Mouse (Mus musculus) small intestine, adult 2 months (tissue): ENCODE measurements around the gene Ryr2. TPM values are rescaled to one million over a fixed set of nuclear protein-coding genes. Genes with fewer than 3 reads are reported as not detected.

Experiments used
- H3K27ac ChIP-seq: fragments of 200-500 bp; 2 replicates; pipeline ENCODE4 v1.5.1; 2012; ENCODE audit warnings: low read depth, low read length, control low read depth, inconsistent platforms; ENCODE audit not compliant: insufficient read depth
- H3K27me3 ChIP-seq: fragments of 200-500 bp; 2 replicates; pipeline ENCODE4 v1.6.1; 2012; ENCODE audit warnings: mild to moderate bottlenecking, moderate library complexity, low read length, inconsistent platforms; ENCODE audit not compliant: control insufficient read depth, insufficient read depth
- H3K36me3 ChIP-seq: fragments of 200-500 bp; 2 replicates; pipeline ENCODE4 v1.6.1; 2012; ENCODE audit warnings: mild to moderate bottlenecking, low read length, control low read depth, inconsistent platforms; ENCODE audit not compliant: control insufficient read depth, insufficient read depth
- H3K4me1 ChIP-seq: fragments of 200-500 bp; 2 replicates; pipeline ENCODE4 v1.6.1; 2012; ENCODE audit warnings: low read length, inconsistent platforms, mixed read lengths; ENCODE audit not compliant: control insufficient read depth, insufficient read depth, insufficient read length
- H3K4me3 ChIP-seq: fragments of 200-500 bp; 2 replicates; pipeline ENCODE4 v1.5.1; 2012; ENCODE audit warnings: low read depth, mild to moderate bottlenecking, control low read depth, inconsistent platforms, low read length, moderate library complexity
- CTCF ChIP-seq: fragments of 200-500 bp; IDR thresholded peaks from 2 replicates; pipeline ENCODE4 v1.5.1; 2012; ENCODE audit warnings: low read depth, mild to moderate bottlenecking, control low read depth, inconsistent platforms, low read length, moderate library complexity, mixed read lengths; ENCODE audit not compliant: insufficient replicate concordance, insufficient read length; ENCODE audit errors: extremely low read depth
- POLR2A ChIP-seq: fragments of 200-500 bp; IDR thresholded peaks from 2 replicates; pipeline ENCODE4 v1.6.1; 2012; ENCODE audit warnings: low read depth, mild to moderate bottlenecking, control low read depth, inconsistent platforms, low read length, moderate library complexity
- WGBS: fragments of 180-500 bp; shearing (Covaris S2); methylation state at CpG from one replicate; pipeline ENCODE4 v1.1.7; 2018; 5-methylcytosine and 5-hydroxymethylcytosine counted together
- polyA plus RNA-seq: library from polyadenylated mRNA; depleted of rRNA; stranded (reverse); fragments of >200 nt; gene quantifications from 2 replicates; pipeline ENCODE4 v1.2.3, GENCODE M21; 2012

The Ryr2 gene
- polyA plus RNA-seq, 1 experiment: 0.37 TPM

DNA sequence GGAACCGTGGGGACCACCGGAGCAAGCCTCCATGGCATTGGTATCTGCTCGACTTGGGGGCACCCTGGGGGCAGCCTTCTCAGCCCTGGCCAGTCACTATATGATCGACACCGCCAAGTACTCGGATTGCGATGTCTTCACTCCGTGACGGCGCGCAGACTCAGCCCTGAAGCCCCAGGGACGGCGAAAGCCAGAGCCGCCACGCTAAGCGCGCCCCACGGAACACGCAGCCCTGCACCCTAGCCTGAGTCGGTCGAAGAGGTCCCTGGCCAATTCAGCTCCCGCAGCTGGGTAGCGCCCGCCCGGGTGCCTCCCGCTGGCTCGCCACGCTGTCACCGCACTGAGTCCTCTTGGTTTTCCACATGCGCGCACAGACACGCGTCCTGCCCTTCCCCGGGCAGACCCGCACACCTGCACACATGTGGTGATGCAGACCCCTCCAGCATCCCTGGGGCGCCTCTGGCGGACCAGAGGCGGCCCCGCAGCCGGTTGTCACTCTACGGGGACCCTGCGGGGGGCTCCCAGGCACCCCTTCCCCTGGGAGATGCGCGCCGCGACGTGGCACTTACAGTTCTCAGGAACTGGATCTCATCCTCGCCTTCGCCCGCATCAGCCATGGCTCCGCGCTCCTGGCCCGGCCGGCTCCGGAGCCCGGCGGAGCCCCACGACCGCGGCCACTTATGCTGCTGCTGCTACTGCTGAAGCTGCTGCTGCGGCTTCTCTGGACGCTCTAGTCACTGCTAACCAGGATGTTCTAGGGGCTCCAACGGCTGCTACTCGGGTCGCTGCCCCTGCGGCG, 716 bp downstream of the Ryr2 start:
- Histone ChIP-seq H3K27ac (no peak overlapping the region), H3K36me3 (no peaks in the 10 kb centered on the region), H3K4me1 (no peaks in the 10 kb centered on the region), H3K27me3 (no peaks in the 10 kb centered on the region; the same call in none of the 2 replicates), H3K4me3 (peak overlapping the region; percentile 51)
- TF ChIP-seq POLR2A: no peak
- TF ChIP-seq CTCF: no peak
- 3% methylated on average over 67 of the region's 67 CpGs for WGBS

DNA sequence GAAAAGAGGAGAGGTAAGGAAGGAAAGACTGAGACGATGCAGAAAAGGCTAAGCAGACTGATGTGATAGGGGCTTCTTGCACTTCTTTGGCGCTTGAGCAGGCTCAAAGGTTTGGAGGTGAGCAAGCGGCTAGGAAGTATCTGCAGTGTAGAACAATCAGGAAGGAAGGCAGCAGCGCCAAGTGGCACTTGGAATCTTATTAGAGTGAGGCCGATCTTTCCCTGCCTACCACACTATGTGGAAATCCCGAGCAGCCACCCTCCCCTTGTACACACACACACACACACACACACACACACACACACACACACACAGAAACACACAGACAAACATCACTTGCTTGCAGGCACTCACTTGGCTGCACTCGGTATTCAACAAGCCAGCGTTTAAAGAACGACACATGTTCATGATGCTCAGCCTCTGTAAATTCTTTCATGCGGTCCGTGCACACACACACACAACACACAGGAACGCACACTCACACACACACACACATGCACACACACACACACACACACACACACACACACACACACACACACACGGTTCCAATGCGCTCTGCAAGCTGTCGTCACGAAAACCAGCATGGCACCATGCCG, 1.4 kb downstream of the Ryr2 start:
- H3K4me3 ChIP-seq: peak overlapping the region; percentile 51
- no peak overlapping the region for H3K27ac ChIP-seq
- H3K4me1 ChIP-seq: no peaks in the 10 kb centered on the region
- H3K36me3 ChIP-seq: no peaks in the 10 kb centered on the region
- no peak for TF ChIP-seq CTCF
- no peak for TF ChIP-seq POLR2A
- WGBS: 8% methylated on average over 17 of the region's 17 CpGs
- no peaks in the 10 kb centered on the region; the same call in none of the 2 replicates for H3K27me3 ChIP-seq

DNA sequence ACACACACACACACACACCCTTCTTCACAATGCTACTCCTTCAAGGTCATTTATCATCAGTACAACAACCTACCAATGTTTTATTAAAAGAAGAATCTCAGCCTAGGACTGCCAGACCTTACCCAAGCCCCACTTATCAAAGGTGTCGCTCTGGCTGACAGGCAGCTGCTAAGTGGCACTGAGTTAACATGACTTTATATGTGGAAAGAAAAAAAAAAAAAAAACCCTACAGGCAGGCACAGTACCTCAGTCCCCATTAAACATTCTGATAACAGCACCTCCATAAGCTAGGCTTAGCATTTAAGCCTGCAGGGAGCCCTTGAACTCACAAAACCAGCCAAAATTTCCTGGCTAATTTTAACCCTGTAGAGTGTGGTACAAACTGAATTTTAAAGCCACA, 2.4 kb downstream of the Ryr2 start:
- TF ChIP-seq CTCF (no peak), POLR2A (no peak)
- no peaks in the 10 kb centered on the region for H3K4me1 ChIP-seq
- no peak overlapping the region for H3K4me3 ChIP-seq
- WGBS: 47% methylated on average over 1 of the region's 1 CpGs
- no peaks in the 10 kb centered on the region; the same call in none of the 2 replicates for H3K27me3 ChIP-seq
- H3K27ac ChIP-seq: no peak overlapping the region
- no peaks in the 10 kb centered on the region for H3K36me3 ChIP-seq

DNA sequence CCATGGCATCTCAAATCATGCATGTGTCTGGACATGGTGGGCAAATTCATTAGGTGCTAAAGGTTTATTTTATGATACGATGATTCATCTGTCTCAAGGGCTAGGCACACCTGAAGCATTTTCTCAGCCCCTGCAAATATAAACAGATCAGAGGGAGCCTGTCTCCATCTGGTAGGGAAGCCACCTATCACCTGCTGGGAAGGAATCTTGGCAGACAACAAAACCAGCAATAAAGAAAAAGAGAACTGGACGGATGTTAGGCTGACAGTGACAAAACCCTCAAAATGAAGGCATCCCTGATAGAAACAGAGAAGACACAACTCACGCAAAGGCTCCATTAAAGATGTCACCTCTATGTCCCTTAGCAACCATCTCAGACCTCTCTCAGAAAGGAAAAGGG, 3.7 kb downstream of the Ryr2 start:
- Histone ChIP-seq H3K27ac (no peak overlapping the region), H3K27me3 (no peaks in the 10 kb centered on the region; the same call in none of the 2 replicates), H3K4me1 (no peaks in the 10 kb centered on the region), H3K36me3 (no peaks in the 10 kb centered on the region), H3K4me3 (no peak overlapping the region)
- WGBS: 54% methylated on average over 3 of the region's 3 CpGs
- TF ChIP-seq CTCF: no peak
- TF ChIP-seq POLR2A: no peak

DNA sequence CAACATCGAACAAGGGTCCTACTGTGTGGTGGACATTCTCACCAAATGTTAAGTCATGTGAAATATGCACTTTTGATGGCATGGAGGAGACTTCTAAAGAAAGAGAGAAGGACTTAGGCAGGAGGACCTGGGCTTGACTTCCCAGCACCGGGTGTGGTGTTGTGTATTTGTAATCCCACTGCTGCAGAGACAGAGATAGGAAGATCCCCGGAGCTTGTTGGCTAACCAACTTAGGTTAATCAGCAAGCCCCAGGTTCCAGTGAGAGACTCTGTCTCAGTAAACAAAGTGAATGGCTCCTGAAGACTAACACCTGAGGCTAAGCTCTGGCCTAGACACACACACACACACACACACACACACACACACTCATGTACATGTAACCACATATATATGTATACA, 7.3 kb downstream of the Ryr2 start:
- Histone ChIP-seq H3K27me3 (no peaks in the 10 kb centered on the region), H3K4me3 (no peak overlapping the region), H3K27ac (no peak overlapping the region), H3K36me3 (no peaks in the 10 kb centered on the region), H3K4me1 (no peaks in the 10 kb centered on the region)
- 47% methylated on average over 3 of the region's 3 CpGs for WGBS
- no peak for TF ChIP-seq POLR2A
- no peak for TF ChIP-seq CTCF

DNA sequence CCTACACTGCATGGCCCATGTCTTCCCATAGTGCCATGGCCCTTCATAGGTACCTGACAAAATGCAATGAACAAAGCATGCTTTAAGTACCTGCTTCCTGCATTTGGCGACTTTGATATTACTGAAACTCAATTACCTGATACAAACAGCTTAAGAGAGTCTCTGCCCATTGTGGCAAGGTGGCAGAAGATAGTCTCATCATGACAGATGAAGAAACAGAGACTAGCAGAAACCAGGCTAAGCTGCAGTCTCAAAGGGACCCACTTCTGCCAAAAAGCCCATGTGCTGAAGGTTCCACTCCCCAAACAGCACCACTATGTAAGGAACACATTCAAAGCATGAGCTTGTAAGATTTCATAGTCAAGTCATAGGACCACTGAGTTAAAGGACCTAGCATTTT, 7.8 kb downstream of the Ryr2 start:
- Histone ChIP-seq H3K27me3 (no peaks in the 10 kb centered on the region), H3K4me3 (no peak overlapping the region), H3K36me3 (no peaks in the 10 kb centered on the region), H3K4me1 (no peaks in the 10 kb centered on the region), H3K27ac (no peak overlapping the region)
- 73% methylated on average over 1 of the region's 1 CpGs for WGBS
- TF ChIP-seq CTCF (no peak), POLR2A (no peak)

DNA sequence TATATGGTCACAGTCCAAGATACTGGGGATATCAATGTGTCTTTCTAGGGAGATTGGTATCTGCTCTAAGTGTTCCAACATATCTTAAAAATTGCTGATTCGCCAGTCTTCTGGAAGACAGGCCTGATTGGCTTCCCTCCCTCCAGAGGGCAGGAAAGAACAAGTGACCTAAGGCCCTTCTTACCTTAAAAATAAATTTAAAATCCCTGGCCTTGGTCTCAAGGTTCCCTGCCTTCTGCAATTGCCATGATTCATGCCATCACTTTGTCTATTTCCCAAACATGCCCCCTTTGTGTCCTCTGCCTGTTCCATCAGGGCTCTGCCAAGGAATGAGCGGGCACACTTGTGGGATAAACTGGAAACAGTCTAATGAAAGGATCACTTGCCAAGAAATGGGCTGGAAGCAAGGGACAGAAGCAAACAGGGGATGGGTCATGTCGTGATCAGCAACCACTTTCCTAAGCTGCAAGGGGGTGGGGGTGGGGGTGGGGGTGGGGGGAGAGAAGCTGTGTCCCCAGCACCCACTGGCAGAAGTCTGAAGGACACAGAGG, 10.3 kb downstream of the Ryr2 start:
- no peak overlapping the region for H3K4me3 ChIP-seq
- H3K27ac ChIP-seq: no peak overlapping the region
- no peaks in the 10 kb centered on the region for H3K4me1 ChIP-seq
- H3K36me3 ChIP-seq: no peaks in the 10 kb centered on the region
- no peaks in the 10 kb centered on the region for H3K27me3 ChIP-seq
- 73% methylated on average over 3 of the region's 3 CpGs for WGBS
- TF ChIP-seq CTCF (no peak), POLR2A (no peak)
